Mouse (Mus musculus) small intestine, adult 2 months (tissue): ENCODE data around the gene 1700015F17Rik. TPM values are rescaled to one million over a fixed set of nuclear protein-coding genes. Genes with fewer than 3 reads are reported as not detected.

Source experiments
- H3K27ac ChIP-seq: fragments of 200-500 bp; 2 replicates; pipeline ENCODE4 v1.5.1; 2012; ENCODE audit warnings: low read depth, low read length, control low read depth, inconsistent platforms; ENCODE audit not compliant: insufficient read depth
- H3K27me3 ChIP-seq: fragments of 200-500 bp; 2 replicates; pipeline ENCODE4 v1.6.1; 2012; ENCODE audit warnings: mild to moderate bottlenecking, moderate library complexity, low read length, inconsistent platforms; ENCODE audit not compliant: control insufficient read depth, insufficient read depth
- H3K36me3 ChIP-seq: fragments of 200-500 bp; 2 replicates; pipeline ENCODE4 v1.6.1; 2012; ENCODE audit warnings: mild to moderate bottlenecking, low read length, control low read depth, inconsistent platforms; ENCODE audit not compliant: control insufficient read depth, insufficient read depth
- H3K4me1 ChIP-seq: fragments of 200-500 bp; 2 replicates; pipeline ENCODE4 v1.6.1; 2012; ENCODE audit warnings: low read length, inconsistent platforms, mixed read lengths; ENCODE audit not compliant: control insufficient read depth, insufficient read depth, insufficient read length
- H3K4me3 ChIP-seq: fragments of 200-500 bp; 2 replicates; pipeline ENCODE4 v1.5.1; 2012; ENCODE audit warnings: low read depth, mild to moderate bottlenecking, control low read depth, inconsistent platforms, low read length, moderate library complexity
- CTCF ChIP-seq: fragments of 200-500 bp; IDR thresholded peaks from 2 replicates; pipeline ENCODE4 v1.5.1; 2012; ENCODE audit warnings: low read depth, mild to moderate bottlenecking, control low read depth, inconsistent platforms, low read length, moderate library complexity, mixed read lengths; ENCODE audit not compliant: insufficient replicate concordance, insufficient read length; ENCODE audit errors: extremely low read depth
- POLR2A ChIP-seq: fragments of 200-500 bp; IDR thresholded peaks from 2 replicates; pipeline ENCODE4 v1.6.1; 2012; ENCODE audit warnings: low read depth, mild to moderate bottlenecking, control low read depth, inconsistent platforms, low read length, moderate library complexity
- whole genome bisulfite sequencing: fragments of 180-500 bp; shearing (Covaris S2); methylation state at CpG from one replicate; pipeline ENCODE4 v1.1.7; 2018; 5-methylcytosine and 5-hydroxymethylcytosine counted together
- polyA plus RNA-seq: library from polyadenylated mRNA; depleted of rRNA; stranded (reverse); fragments of >200 nt; gene quantifications from 2 replicates; pipeline ENCODE4 v1.2.3, GENCODE M21; 2012; rRNA removed

The 1700015F17Rik gene
- polyA plus RNA-seq, 1 experiment, result not detected

- no peak for TF ChIP-seq CTCF
- no peak for TF ChIP-seq POLR2A
- H3K27ac ChIP-seq, result no peak overlapping the region
- no peak overlapping the region for H3K4me3 ChIP-seq
- H3K36me3 ChIP-seq, result no peaks in the 10 kb centered on the region
- no peaks in the 10 kb centered on the region for H3K27me3 ChIP-seq
- 69% methylated on average over 4 of the region's 4 CpGs for WGBS
- H3K4me1 ChIP-seq, result no peaks in the 10 kb centered on the region
Measured at GRCm38 (mm10) chr5:5401986-5402385, 77.0 kb downstream of the 1700015F17Rik start.

GRCm38 (mm10) chr5:5392786-5393185, 86.2 kb downstream of the 1700015F17Rik start:
- Histone ChIP-seq H3K27ac (no peak overlapping the region), H3K4me3 (no peak overlapping the region), H3K36me3 (no peaks in the 10 kb centered on the region), H3K4me1 (no peaks in the 10 kb centered on the region), H3K27me3 (no peaks in the 10 kb centered on the region)
- whole genome bisulfite sequencing, result 31% methylated on average over 3 of the region's 3 CpGs
- TF ChIP-seq POLR2A (no peak), CTCF (no peak)

Other genes with a start within 250 kb of the 1700015F17Rik start
- gene Cdk14, start 58.8 kb downstream of the 1700015F17Rik start, polyA plus RNA-seq, result 0.36 and 0.37 TPM in 2 replicates
- 7.9 and 13.4 TPM in 2 replicates for gene Cldn12, start 35.8 kb upstream of the 1700015F17Rik start, polyA plus RNA-seq
- 0.34 and 0.46 TPM in 2 replicates for gene Gtpbp10, start 80.4 kb upstream of the 1700015F17Rik start, polyA plus RNA-seq
- 0.08 TPM in 1 of 2 replicates, not detected in the other for gene Gm8773, start 94.7 kb upstream of the 1700015F17Rik start, polyA plus RNA-seq
- gene Cfap69, start 185.1 kb upstream of the 1700015F17Rik start, polyA plus RNA-seq, result 0.27 and 0.81 TPM in 2 replicates
- 1.1 and 1.3 TPM in 2 replicates for gene Steap2, start 215.4 kb upstream of the 1700015F17Rik start, polyA plus RNA-seq